Mouse (Mus musculus): ENCODE results near the gene Gsc2. TPM values are rescaled to one million over a fixed set of nuclear protein-coding genes. Genes with fewer than 3 reads are reported as not detected.

Gene Gsc2
- polyA plus RNA-seq (2014; fragmentation: Illumina TruSeq; extraction: RNeasy Lipid Tissue Mini Kit (QIAGEN cat#74804); ENCODE audit: low read depth, low replicate concordance), result not detected

GRCm38 (mm10) chr16:17914307-17915249 lies at the start of gene Gsc2:
Gene Gsc2, minus strand, starts transcription at chr16:17915059.

GRCm38 (mm10) chr16:17928087-17928580 lies 13.3 kb upstream of the Gsc2 start, which contains the start of gene Slc25a1:
Gene Slc25a1, minus strand, starts transcription at chr16:17928219.

GRCm38 (mm10) chr16:17911052-17911595 lies 3.7 kb downstream of the Gsc2 start, which contains the start of gene Ess2:
Gene Ess2, minus strand, starts transcription at chr16:17911348.

GRCm38 (mm10) chr16:17898462-17898861 lies 16.4 kb downstream of the Gsc2 start, which contains the start of the genes Dgcr2 and Tssk2:
Gene Dgcr2, minus strand, starts transcription at chr16:17898562.
Gene Tssk2, plus strand, starts transcription at chr16:17898637.

GRCm38 (mm10) chr16:17893923-17894322 lies 20.9 kb downstream of the Gsc2 start, which contains the start of gene Tssk1:
Gene Tssk1, plus strand, starts transcription at chr16:17894223.

GRCm38 (mm10) chr16:17891567-17891959 lies 23.3 kb downstream of the Gsc2 start, which contains the start of gene Gm20518:
Gene Gm20518, minus strand, starts transcription at chr16:17891671.

Other genes starting within 250 kb of the Gsc2 start
- gene Med15, start 182.2 kb downstream of the Gsc2 start, polyA plus RNA-seq (2014; fragmentation: Illumina TruSeq; extraction: RNeasy Lipid Tissue Mini Kit (QIAGEN cat#74804); ENCODE audit: low read depth, low replicate concordance), result 26.7 TPM
- 27.5 TPM for gene Klhl22, start 155.4 kb downstream of the Gsc2 start, polyA plus RNA-seq (2014; fragmentation: Illumina TruSeq; extraction: RNeasy Lipid Tissue Mini Kit (QIAGEN cat#74804); ENCODE audit: low read depth, low replicate concordance)
- gene Scarf2, start 117.8 kb downstream of the Gsc2 start, polyA plus RNA-seq (2014; fragmentation: Illumina TruSeq; extraction: RNeasy Lipid Tissue Mini Kit (QIAGEN cat#74804); ENCODE audit: low read depth, low replicate concordance), result 5.2 TPM
- gene B830017H08Rik, start 81.9 kb downstream of the Gsc2 start, polyA plus RNA-seq (2014; fragmentation: Illumina TruSeq; extraction: RNeasy Lipid Tissue Mini Kit (QIAGEN cat#74804); ENCODE audit: low read depth, low replicate concordance), result not detected
- 4.0 TPM for gene Car15, start 76.7 kb downstream of the Gsc2 start, polyA plus RNA-seq (2014; fragmentation: Illumina TruSeq; extraction: RNeasy Lipid Tissue Mini Kit (QIAGEN cat#74804); ENCODE audit: low read depth, low replicate concordance)
- 0.45 TPM for gene Gm20518, start 23.4 kb downstream of the Gsc2 start, polyA plus RNA-seq (2014; fragmentation: Illumina TruSeq; extraction: RNeasy Lipid Tissue Mini Kit (QIAGEN cat#74804); ENCODE audit: low read depth, low replicate concordance)
- 0.16 TPM for gene Tssk1, start 20.8 kb downstream of the Gsc2 start, polyA plus RNA-seq (2014; fragmentation: Illumina TruSeq; extraction: RNeasy Lipid Tissue Mini Kit (QIAGEN cat#74804); ENCODE audit: low read depth, low replicate concordance)
- 39.0 TPM for gene Dgcr2, start 16.5 kb downstream of the Gsc2 start, polyA plus RNA-seq (2014; fragmentation: Illumina TruSeq; extraction: RNeasy Lipid Tissue Mini Kit (QIAGEN cat#74804); ENCODE audit: low read depth, low replicate concordance)
- not detected for gene Tssk2, start 16.4 kb downstream of the Gsc2 start, polyA plus RNA-seq (2014; fragmentation: Illumina TruSeq; extraction: RNeasy Lipid Tissue Mini Kit (QIAGEN cat#74804); ENCODE audit: low read depth, low replicate concordance)
- 12.4 TPM for gene Ess2, start 3.7 kb downstream of the Gsc2 start, polyA plus RNA-seq (2014; fragmentation: Illumina TruSeq; extraction: RNeasy Lipid Tissue Mini Kit (QIAGEN cat#74804); ENCODE audit: low read depth, low replicate concordance)
- gene Slc25a1, start 13.2 kb upstream of the Gsc2 start, polyA plus RNA-seq (2014; fragmentation: Illumina TruSeq; extraction: RNeasy Lipid Tissue Mini Kit (QIAGEN cat#74804); ENCODE audit: low read depth, low replicate concordance), result 10.5 TPM
- gene Vpreb2, start 65.4 kb upstream of the Gsc2 start, polyA plus RNA-seq (2014; fragmentation: Illumina TruSeq; extraction: RNeasy Lipid Tissue Mini Kit (QIAGEN cat#74804); ENCODE audit: low read depth, low replicate concordance), result not detected
- 50.3 TPM for gene Dgcr6, start 137.8 kb upstream of the Gsc2 start, polyA plus RNA-seq (2014; fragmentation: Illumina TruSeq; extraction: RNeasy Lipid Tissue Mini Kit (QIAGEN cat#74804); ENCODE audit: low read depth, low replicate concordance)
- 37.1 TPM for gene Prodh, start 175.1 kb upstream of the Gsc2 start, polyA plus RNA-seq (2014; fragmentation: Illumina TruSeq; extraction: RNeasy Lipid Tissue Mini Kit (QIAGEN cat#74804); ENCODE audit: low read depth, low replicate concordance)
- gene Rtn4r, start 212.6 kb upstream of the Gsc2 start, polyA plus RNA-seq (2014; fragmentation: Illumina TruSeq; extraction: RNeasy Lipid Tissue Mini Kit (QIAGEN cat#74804); ENCODE audit: low read depth, low replicate concordance), result 6.7 TPM